Mouse (Mus musculus): Measurements from ENCODE around the gene Gm30083.

DNA sequence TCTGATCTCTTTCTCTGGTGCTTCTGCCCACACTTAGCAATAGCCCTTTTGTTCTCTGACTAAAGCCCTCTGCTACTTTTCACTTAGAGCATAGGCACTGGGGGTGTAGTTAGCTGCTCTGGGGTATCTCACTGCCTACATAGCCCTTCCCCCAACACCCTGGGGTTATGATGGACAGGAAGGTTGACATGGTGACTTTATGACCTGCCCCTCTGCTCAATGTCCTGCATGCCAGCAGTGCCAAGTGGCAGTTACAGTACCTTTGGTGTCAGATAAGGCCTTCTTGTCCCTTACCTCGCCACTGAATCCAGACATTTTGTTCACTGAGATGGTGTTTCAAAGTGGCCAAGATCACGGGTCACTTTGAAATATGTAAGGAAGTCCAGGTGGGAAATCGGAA is at the start of gene Gm30083:
- TF ChIP-seq CTCF (IDR thresholded peaks at IDR 0.05; ENCODE audit: insufficient read depth, low read depth, low read length) (no peak), POLR2A (IDR thresholded peaks at IDR 0.05; ENCODE audit: insufficient read depth, low read depth, low read length) (no peak)
